Mouse (Mus musculus) sigmoid colon, adult 10 weeks (tissue): ENCODE results near the gene Pan3. TPM values are rescaled to one million over a fixed set of nuclear protein-coding genes. Genes with fewer than 3 reads are reported as not detected.

Experiments used
- polyA plus RNA-seq: library from polyadenylated mRNA; stranded (reverse); fragments of 350-450 nt; fragmentation: Illumina TruSeq; extraction: RNeasy Lipid Tissue Mini Kit (QIAGEN cat#74804); gene quantifications from one replicate; pipeline ENCODE4 v1.2.3, GENCODE M21; 2014; ENCODE audit warnings: low read depth, low replicate concordance

Gene Pan3
- polyA plus RNA-seq = 117 TPM

DNA sequence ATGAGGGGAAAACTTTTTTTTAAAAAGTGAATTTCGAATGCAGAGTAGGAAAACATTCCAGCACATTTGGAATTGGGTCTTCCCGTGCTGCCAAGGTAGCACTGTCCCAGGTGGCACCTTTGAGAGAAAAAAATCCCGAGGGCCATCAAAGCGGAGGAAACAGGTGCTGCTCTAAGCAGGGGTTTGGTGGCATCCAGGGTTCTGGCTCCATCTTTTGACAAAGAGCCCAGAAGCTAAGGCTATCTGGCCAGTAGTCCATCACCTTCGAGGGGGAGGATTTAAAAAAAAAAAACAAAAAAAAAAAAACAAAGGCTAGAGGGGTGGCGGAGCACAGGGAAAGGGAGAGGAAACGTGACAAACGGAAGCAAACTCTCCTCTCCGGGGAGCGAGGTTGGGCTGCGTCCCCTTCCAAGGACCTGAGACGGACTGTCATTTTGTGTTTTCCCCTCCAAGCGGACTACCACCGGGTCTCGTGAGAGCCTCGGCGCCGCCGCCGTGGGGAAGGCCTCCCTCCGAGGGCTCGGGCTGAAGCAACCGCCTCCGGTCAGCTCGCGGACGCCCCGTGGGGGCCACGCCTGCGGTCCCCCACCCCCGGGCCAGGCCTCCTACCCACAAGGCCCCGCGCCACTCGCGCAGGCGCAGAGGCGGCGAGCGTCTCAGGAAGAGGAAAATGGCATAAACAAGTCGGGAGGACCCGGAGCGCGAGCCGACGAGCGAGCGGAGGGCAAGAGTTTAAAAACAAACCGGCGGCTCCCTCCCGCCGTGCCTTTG, at the start of gene Pan3:
TSS of gene Pan3 (plus strand) at position 627 of the 771 bp plus-strand sequence.

DNA sequence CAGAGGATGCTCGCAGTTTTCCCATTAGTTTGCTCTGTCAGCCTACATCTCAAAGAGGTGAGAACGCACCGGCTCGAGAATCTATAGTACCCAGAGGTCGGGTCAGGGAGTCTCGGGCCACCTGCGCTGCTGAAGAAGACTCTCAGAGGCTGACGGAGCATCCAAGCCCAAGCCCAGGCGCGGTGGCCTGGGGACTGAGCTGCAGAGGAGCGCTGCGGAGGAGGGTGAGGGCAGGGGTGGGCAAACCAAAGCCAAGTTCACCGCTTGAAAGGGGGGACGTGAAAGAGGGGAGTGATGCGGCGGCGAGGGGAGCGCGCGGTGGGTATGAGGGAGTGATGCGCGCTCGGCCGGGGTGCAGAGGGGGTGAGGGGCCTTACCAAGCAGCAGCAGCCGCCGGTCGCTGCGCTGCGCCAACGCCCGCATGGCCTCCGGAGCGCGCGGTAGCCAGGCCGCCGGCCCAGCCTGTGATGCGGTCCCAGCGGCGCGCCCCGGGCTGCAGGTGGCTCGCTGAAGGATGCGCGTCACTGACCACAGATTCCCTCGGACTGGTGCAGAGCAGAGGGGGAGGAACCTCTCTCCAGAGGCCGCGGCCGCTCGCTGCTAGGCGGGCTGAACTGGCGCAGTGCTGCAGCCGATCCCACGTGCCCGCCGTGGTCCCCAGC, 30.0 kb upstream of the Pan3 start, which contains the start of gene Flt3:
TSS of gene Flt3 (minus strand) at position 647 of the 662 bp plus-strand sequence.

Other genes with a start within 250 kb of the Pan3 start
- not detected for gene Gsx1, start 241.5 kb upstream of the Pan3 start, polyA plus RNA-seq
- 0.25 TPM for gene Pdx1, start 160.2 kb upstream of the Pan3 start, polyA plus RNA-seq
- gene Cdx2, start 122.9 kb upstream of the Pan3 start, polyA plus RNA-seq = 36.4 TPM
- not detected for gene Urad, start 107.7 kb upstream of the Pan3 start, polyA plus RNA-seq
- 0.82 TPM for gene Flt3, start 29.7 kb upstream of the Pan3 start, polyA plus RNA-seq